Mouse (Mus musculus) testis, adult 2 months (tissue): ENCODE data around the gene Prex1.
A peak's percentile ranks its signal among the peaks of the same experiment; 100 is the strongest.

Experiments used
- CTCF ChIP-seq: fragments of 200-500 bp; IDR thresholded peaks from 2 replicates; pipeline ENCODE4 v1.5.1; 2012; ENCODE audit warnings: low read depth, mild to moderate bottlenecking, inconsistent platforms, low read length, moderate library complexity; ENCODE audit not compliant: control insufficient read depth, insufficient read depth, insufficient replicate concordance
- POLR2A ChIP-seq: fragments of 200-500 bp; IDR thresholded peaks from 2 replicates; pipeline ENCODE4 v1.6.1; 2012; ENCODE audit warnings: low read depth, mild to moderate bottlenecking, inconsistent platforms, low read length, moderate library complexity; ENCODE audit not compliant: control insufficient read depth

DNA sequence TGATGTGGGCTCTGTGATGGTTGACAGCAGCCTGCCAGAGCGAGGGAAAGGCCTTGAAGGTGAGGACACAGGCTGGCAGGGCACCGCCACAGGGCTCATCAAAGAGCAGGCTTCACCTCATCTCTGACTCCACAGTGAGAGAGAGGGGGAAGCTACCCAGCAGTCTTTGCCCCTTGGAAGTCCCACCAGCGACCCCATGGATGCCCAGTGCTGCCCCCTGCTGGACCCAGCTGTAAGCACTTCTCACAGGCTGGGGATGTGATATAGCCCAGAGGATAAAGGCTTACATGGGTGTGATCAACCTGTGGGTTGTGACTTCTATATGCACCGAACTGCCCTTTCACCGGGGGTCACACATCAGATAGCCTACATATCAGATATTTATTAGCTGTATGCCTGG is 130.3 kb downstream of the Prex1 start:
- peak; percentile 62; the same call in 1 of the 2 replicates for TF ChIP-seq CTCF
- no peak for TF ChIP-seq POLR2A
